Comparison of ENCODE assay signal across 13 mouse cellular contexts in genomic region chr16:77986884-77987529, GRCm38 (mm10).
DNase-seq lines count a peak whose midpoint lies in the region; ATAC-seq and TF ChIP-seq lines count a peak whose summit lies in the region.
"Had no signal": no experiment of that assay in that cellular context is flagged by ENCODE, and none has a peak within 500 bp of the region (broad histone marks: within the 10 kb centered on the region; RNA-seq: fewer than 3 reads in every experiment).

No protein-coding gene starts in this region.

- no peak overlapping the region for H3K4me3 ChIP-seq in hindbrain, embryonic 14.5 days (replicated peaks; ENCODE audit: low read length)
- H3K4me3 ChIP-seq in hindbrain, embryonic 10.5 days = no peak overlapping the region
- 0 out of 2 replicates have a peak overlapping the region, but pooled peaks have one; percentile 16 for H3K4me3 ChIP-seq in olfactory bulb, adult 2 months (ENCODE audit: insufficient read depth, low read depth, low read length)
- H3K4me3 ChIP-seq: limb, embryonic 13.5 days had no signal

- intact Hi-C loops in heart, postnatal 25 days (cut with DNase I) = no loop called here

- H3K4me1 ChIP-seq in hindbrain, embryonic 14.5 days (replicated peaks; ENCODE audit: control insufficient read depth, insufficient read depth, low read length) = no peaks in the 10 kb centered on the region
- no peaks in the 10 kb centered on the region; the same call in 1 of the 2 replicates for H3K4me1 ChIP-seq in hindbrain, embryonic 10.5 days (replicated peaks)
- no peaks in the 10 kb centered on the region for H3K4me1 ChIP-seq in olfactory bulb, adult 2 months (ENCODE audit: control insufficient read depth, insufficient read depth, low read length)
- H3K4me1 ChIP-seq: limb, embryonic 13.5 days had no signal

- 0 out of 2 replicates have a peak overlapping the region, but pooled peaks have one; percentile 22 for H3K4me2 ChIP-seq in hindbrain, embryonic 14.5 days (replicated peaks)
- H3K4me2 ChIP-seq: limb, embryonic 13.5 days had no signal

- peak; percentile 60 for DNase-seq in hindbrain, embryonic 14.5 days (ENCODE audit: low spot score)
- DNase-seq in hindbrain, embryonic 10.5 days (ENCODE audit: low spot score) = no peak
- peak; percentile 2 for DNase-seq in right cerebral cortex, adult 18-20 months
- DNase-seq in right cerebral cortex, postnatal 25 days = no peak
- peak; percentile 2 for DNase-seq in layer of hippocampus, adult 9-11 months
- DNase-seq in thymus, postnatal 14 days = no peak
- DNase-seq in heart, postnatal 25 days (ENCODE audit: low spot score) = no peak
- DNase-seq: adrenal gland, adult 8-10 months; cerebellum, adult 11-12 months; kidney, postnatal 36 days; spleen, adult 18-20 months had no signal

- no peak for TF ChIP-seq CTCF in olfactory bulb, adult 2 months (IDR thresholded peaks at IDR 0.05; ENCODE audit: insufficient read depth, low read depth, low read length)

- no peaks in the 10 kb centered on the region for H3K9me3 ChIP-seq in hindbrain, embryonic 14.5 days (ENCODE audit: control insufficient read depth, low read length)
- H3K9me3 ChIP-seq in hindbrain, embryonic 10.5 days = peaks cover 4% of the 10 kb centered on the region; the same call in 1 of the 2 replicates
- H3K9me3 ChIP-seq: limb, embryonic 13.5 days had no signal

- no peaks in the 10 kb centered on the region for H3K36me3 ChIP-seq in hindbrain, embryonic 14.5 days (replicated peaks; ENCODE audit: control insufficient read depth, insufficient read depth)
- H3K36me3 ChIP-seq in hindbrain, embryonic 10.5 days = no peaks in the 10 kb centered on the region
- H3K36me3 ChIP-seq: limb, embryonic 13.5 days had no signal

- peak overlapping the region; percentile 64 for H3K27ac ChIP-seq in hindbrain, embryonic 14.5 days
- H3K27ac ChIP-seq in hindbrain, embryonic 10.5 days = no peak overlapping the region
- no peak overlapping the region for H3K27ac ChIP-seq in olfactory bulb, adult 2 months (ENCODE audit: insufficient read depth, low read depth, low read length)
- H3K27ac ChIP-seq: limb, embryonic 13.5 days had no signal

- H3K27me3 ChIP-seq in hindbrain, embryonic 14.5 days (ENCODE audit: control insufficient read depth, insufficient read depth, low read length) = no peaks in the 10 kb centered on the region
- H3K27me3 ChIP-seq in hindbrain, embryonic 10.5 days (ENCODE audit: insufficient read depth, poor library complexity, severe bottlenecking) = no peaks in the 10 kb centered on the region
- H3K27me3 ChIP-seq: limb, embryonic 13.5 days had no signal

- H3K9ac ChIP-seq in hindbrain, embryonic 14.5 days = no peak overlapping the region
- H3K9ac ChIP-seq: limb, embryonic 13.5 days had no signal

- TF ChIP-seq POLR2A in olfactory bulb, adult 2 months (IDR thresholded peaks at IDR 0.05; ENCODE audit: insufficient read depth, low read depth, low read length) = no peak

- 39% methylated on average over 10 of the region's 10 CpGs for WGBS in hindbrain, embryonic 14.5 days
- WGBS in hindbrain, embryonic 10.5 days = 58% methylated on average over 10 of the region's 10 CpGs
- WGBS in olfactory bulb, adult 2 months = 16% methylated on average over 10 of the region's 10 CpGs

- no peak for ATAC-seq in hindbrain, embryonic 14.5 days (ENCODE audit: low FRiP score)

Comparison
In these comparisons a context has a peak if more than half of its experiments do, and no peak if none do; other contexts are left out.
1. DNase-seq: peak in hindbrain, embryonic 14.5 days (single experiment), right cerebral cortex, adult 18-20 months (single experiment) and layer of hippocampus, adult 9-11 months (single experiment); none in hindbrain, embryonic 10.5 days (single experiment), right cerebral cortex, postnatal 25 days (single experiment), thymus, postnatal 14 days (single experiment) and heart, postnatal 25 days (single experiment).